ENCODE assay signal across 23 mouse cellular contexts in genomic region chr14:32931709-32932108, GRCm38 (mm10). TPM values are rescaled to one million over a fixed set of nuclear protein-coding genes. Genes with fewer than 3 reads are reported as not detected.
DNase-seq lines count a peak whose midpoint lies in the region; ATAC-seq and TF ChIP-seq lines count a peak whose summit lies in the region.
"Had no signal": no experiment of that assay in that cellular context is flagged by ENCODE, and none has a peak within 500 bp of the region (broad histone marks: within the 10 kb centered on the region; RNA-seq: fewer than 3 reads in every experiment).

No protein-coding gene starts in this region.

- peak; percentile 91 for DNase-seq in heart, adult 11 months
- peak; percentile 28 for DNase-seq in liver, adult 2 months (ENCODE audit: extremely low read depth, low read depth, low spot score)
- no peak for DNase-seq in liver, embryonic 11.5 days (ENCODE audit: low spot score)
- DNase-seq in CH12.LX (ENCODE audit: extremely low read depth) = peak; percentile 6
- DNase-seq in cerebellum, adult 11-12 months = no peak
- no peak for DNase-seq in cerebellum, adult 9-11 months
- DNase-seq: adrenal gland, adult 2 months; cerebellum, adult 11 months; gastrocnemius, postnatal 25 days; heart, postnatal 36 days; kidney, postnatal 10 days; liver, embryonic 13.5 days had no signal

- H3K4me2 ChIP-seq in heart, embryonic 11.5 days = no peak overlapping the region
- no peak overlapping the region for H3K4me2 ChIP-seq in liver, embryonic 11.5 days
- H3K4me2 ChIP-seq in CH12.LX (ENCODE audit: insufficient read depth, low read depth, poor library complexity, severe bottlenecking) = peak overlapping the region; percentile 32; the same call in 1 of the 2 replicates
- H3K4me2 ChIP-seq: forebrain, embryonic 13.5 days; heart, embryonic 13.5 days; hindbrain, embryonic 15.5 days; liver, embryonic 13.5 days; lung, embryonic 15.5 days; midbrain, embryonic 15.5 days; stomach, embryonic 15.5 days had no signal

- no peak overlapping the region for H3K9ac ChIP-seq in heart, embryonic 11.5 days (ENCODE audit: low read depth, low read length)
- no peak overlapping the region for H3K9ac ChIP-seq in liver, adult 2 months (ENCODE audit: low read depth, low read length)
- H3K9ac ChIP-seq in liver, embryonic 11.5 days (ENCODE audit: low read depth, low read length) = no peak overlapping the region
- H3K9ac ChIP-seq in CH12.LX (ENCODE audit: insufficient read depth, low read depth) = no peak overlapping the region
- H3K9ac ChIP-seq: forebrain, embryonic 13.5 days; heart, embryonic 13.5 days; hindbrain, embryonic 15.5 days; liver, embryonic 13.5 days; lung, embryonic 15.5 days; midbrain, embryonic 15.5 days; stomach, embryonic 15.5 days had no signal

- H3K79me2 ChIP-seq in liver, adult 2 months (ENCODE audit: control insufficient read depth, insufficient read depth, low read length) = no peaks in the 10 kb centered on the region
- H3K79me2 ChIP-seq in CH12.LX (replicated peaks; ENCODE audit: control insufficient read depth, extremely low read depth, insufficient read depth, poor library complexity, severe bottlenecking) = no peaks in the 10 kb centered on the region

- H3K27ac ChIP-seq in heart, embryonic 11.5 days (ENCODE audit: low read depth, low read length) = no peak overlapping the region
- no peak overlapping the region for H3K27ac ChIP-seq in liver, adult 2 months (replicated peaks; ENCODE audit: insufficient read depth, low read depth, low read length)
- H3K27ac ChIP-seq in liver, embryonic 11.5 days (ENCODE audit: low read depth, low read length) = no peak overlapping the region
- no peak overlapping the region for H3K27ac ChIP-seq in CH12.LX (ENCODE audit: insufficient read depth, low read depth)
- H3K27ac ChIP-seq: forebrain, embryonic 13.5 days; heart, embryonic 13.5 days; hindbrain, embryonic 15.5 days; limb, embryonic 10.5 days; liver, embryonic 13.5 days; lung, embryonic 15.5 days; midbrain, embryonic 15.5 days; stomach, embryonic 15.5 days had no signal

- WGBS in heart, embryonic 11.5 days (ENCODE audit: insufficient replicate concordance) = 82% methylated on average over 10 of the region's 10 CpGs
- 88% methylated on average over 10 of the region's 10 CpGs for WGBS in liver, adult 2 months
- WGBS in liver, embryonic 11.5 days = 57% methylated on average over 10 of the region's 10 CpGs

- H3K36me3 ChIP-seq in heart, embryonic 11.5 days (ENCODE audit: control insufficient read depth, insufficient read depth, low read length) = no peaks in the 10 kb centered on the region
- H3K36me3 ChIP-seq in liver, adult 2 months (ENCODE audit: control insufficient read depth, insufficient read depth, low read length) = no peaks in the 10 kb centered on the region
- no peaks in the 10 kb centered on the region for H3K36me3 ChIP-seq in liver, embryonic 11.5 days (ENCODE audit: control insufficient read depth, insufficient read depth, low read length)
- H3K36me3 ChIP-seq in CH12.LX (replicated peaks in 1 of 2; ENCODE audit: control insufficient read depth in 1 of 2, insufficient read depth in 1 of 2, low read length in 1 of 2) = no peaks in the 10 kb centered on the region
- H3K36me3 ChIP-seq: heart, embryonic 13.5 days; hindbrain, embryonic 15.5 days; limb, embryonic 10.5 days; liver, embryonic 13.5 days; midbrain, embryonic 15.5 days; stomach, embryonic 15.5 days had no signal

- H3K27me3 ChIP-seq in heart, embryonic 11.5 days (ENCODE audit: control insufficient read depth, insufficient read depth, low read length) = no peaks in the 10 kb centered on the region
- no peaks in the 10 kb centered on the region for H3K27me3 ChIP-seq in liver, adult 2 months (ENCODE audit: control insufficient read depth, insufficient read depth, low read length)
- H3K27me3 ChIP-seq in liver, embryonic 11.5 days (replicated peaks; ENCODE audit: control insufficient read depth, insufficient read depth, low read length) = no peaks in the 10 kb centered on the region
- peaks cover 4% of the 10 kb centered on the region for H3K27me3 ChIP-seq in CH12.LX (replicated peaks)
- H3K27me3 ChIP-seq: forebrain, embryonic 13.5 days; heart, embryonic 13.5 days; hindbrain, embryonic 15.5 days; liver, embryonic 13.5 days; lung, embryonic 15.5 days; midbrain, embryonic 15.5 days; stomach, embryonic 15.5 days had no signal

- no peaks in the 10 kb centered on the region for H3K9me3 ChIP-seq in heart, embryonic 11.5 days (replicated peaks; ENCODE audit: control insufficient read depth, low read length)
- H3K9me3 ChIP-seq in liver, embryonic 11.5 days (ENCODE audit: control insufficient read depth, low read length) = no peaks in the 10 kb centered on the region
- no peaks in the 10 kb centered on the region for H3K9me3 ChIP-seq in CH12.LX (replicated peaks; ENCODE audit: low read length)
- H3K9me3 ChIP-seq: forebrain, embryonic 13.5 days; heart, embryonic 13.5 days; hindbrain, embryonic 15.5 days; limb, embryonic 10.5 days; liver, embryonic 13.5 days; lung, embryonic 15.5 days; midbrain, embryonic 15.5 days; stomach, embryonic 15.5 days had no signal

- H3K4me3 ChIP-seq in heart, embryonic 11.5 days (ENCODE audit: low read depth, low read length) = no peak overlapping the region
- no peak overlapping the region for H3K4me3 ChIP-seq in liver, adult 2 months (ENCODE audit: insufficient read depth, low read depth, low read length)
- no peak overlapping the region for H3K4me3 ChIP-seq in liver, embryonic 11.5 days (ENCODE audit: low read depth, low read length)
- H3K4me3 ChIP-seq in CH12.LX (replicated peaks in 1 of 3; ENCODE audit: low read depth in 2 of 3, low read length in 2 of 3, poor library complexity in 1 of 3) = no peak overlapping the region
- H3K4me3 ChIP-seq: forebrain, embryonic 13.5 days; heart, embryonic 13.5 days; hindbrain, embryonic 15.5 days; limb, embryonic 10.5 days; liver, embryonic 13.5 days; lung, embryonic 15.5 days; midbrain, embryonic 15.5 days; stomach, embryonic 15.5 days had no signal

- TF ChIP-seq EP300 in CH12.LX (IDR thresholded peaks at IDR 0.05; ENCODE audit: low read length) = no peak

- in situ Hi-C loops in CH12.LX (cut with MboI; ENCODE audit: low pct_ligation_motif_present, low pct_unique_long_range_greater_than_20kb, low sequenced_read_pairs) = loop anchor here (25.0 kb wide), 2 partner anchors 169 to 319 kb away; no protein-coding TSS in a partner anchor

- TF ChIP-seq POLR2A in liver, adult 2 months (IDR thresholded peaks at IDR 0.05; ENCODE audit: extremely low read depth, insufficient read depth, low read length) = no peak
- TF ChIP-seq POLR2A in CH12.LX (IDR thresholded peaks at IDR 0.05; ENCODE audit: low read depth, low read length) = no peak

- H3K4me1 ChIP-seq in heart, embryonic 11.5 days (ENCODE audit: control insufficient read depth, insufficient read depth, low read length) = no peaks in the 10 kb centered on the region
- H3K4me1 ChIP-seq in liver, adult 2 months (ENCODE audit: control insufficient read depth, insufficient read depth, low read length) = no peaks in the 10 kb centered on the region
- H3K4me1 ChIP-seq in liver, embryonic 11.5 days (replicated peaks; ENCODE audit: control insufficient read depth, insufficient read depth, low read length) = no peaks in the 10 kb centered on the region
- peaks cover 0 to 15% of the 10 kb centered on the region in 2 experiments; a peak in 3 of 4 replicates for H3K4me1 ChIP-seq in CH12.LX (ENCODE audit: control insufficient read depth in 1 of 2, insufficient read depth in 2 of 2)
- H3K4me1 ChIP-seq: forebrain, embryonic 13.5 days; heart, embryonic 13.5 days; hindbrain, embryonic 15.5 days; limb, embryonic 10.5 days; liver, embryonic 13.5 days; lung, embryonic 15.5 days; midbrain, embryonic 15.5 days; stomach, embryonic 15.5 days had no signal

- TF ChIP-seq RAD21 in CH12.LX (IDR thresholded peaks at IDR 0.05; ENCODE audit: low read depth, low read length) = no peak

- ATAC-seq in heart, embryonic 11.5 days (replicated peaks; ENCODE audit: insufficient number of reproducible peaks, low FRiP score, low TSS enrichment) = no peak
- no peak for ATAC-seq in liver, embryonic 11.5 days (replicated peaks; ENCODE audit: low FRiP score)
- ATAC-seq in granulocyte monocyte progenitor cell, adult 5-6 weeks (replicated peaks; ENCODE audit: poor library complexity, severe bottlenecking) = peak; percentile 88
- ATAC-seq: forebrain, embryonic 13.5 days; intestine, postnatal 0 days; midbrain, embryonic 15.5 days had no signal

- dilution Hi-C loops in CH12.LX (cut with MboI; ENCODE audit: extremely low pct_ligation_motif_present, extremely low pct_unique_long_range_greater_than_20kb, low sequenced_read_pairs) = no loop called here

- TF ChIP-seq CTCF in liver, adult 2 months (IDR thresholded peaks at IDR 0.05; ENCODE audit: low read depth, low read length) = no peak
- TF ChIP-seq CTCF in CH12.LX (conservative IDR thresholded peaks at IDR 0.05 in 1 of 2, IDR thresholded peaks at IDR 0.05 in 1 of 2; ENCODE audit: low read depth in 2 of 2, low read length in 2 of 2) = no peak

TF ChIP-seq in CH12.LX, 34 proteins besides CTCF, POLR2A, EP300 and RAD21 (continues in another document):
- TF ChIP-seq RCOR1 (conservative IDR thresholded peaks at IDR 0.05; ENCODE audit: low read depth, low read length) (no peak), ELF1 (IDR thresholded peaks at IDR 0.05; ENCODE audit: low read depth, low read length) (no peak), MXI1 (IDR thresholded peaks at IDR 0.05; ENCODE audit: low read depth, low read length) (no peak), ZKSCAN1 (IDR thresholded peaks at IDR 0.05; ENCODE audit: borderline replicate concordance, low read depth, low read length) (no peak), E2F4 (IDR thresholded peaks at IDR 0.05; ENCODE audit: insufficient replicate concordance, low read depth, low read length) (no peak), KAT2A (IDR thresholded peaks at IDR 0.05; ENCODE audit: insufficient replicate concordance, low read length) (no peak), JUN (IDR thresholded peaks at IDR 0.05; ENCODE audit: insufficient read depth, low read depth, low read length) (no peak), MAZ (IDR thresholded peaks at IDR 0.05; ENCODE audit: low read depth, low read length) (no peak), MAX (IDR thresholded peaks at IDR 0.05; ENCODE audit: low read length) (no peak), USF2 (conservative IDR thresholded peaks at IDR 0.05; ENCODE audit: low read depth, low read length) (no peak), USF1 (IDR thresholded peaks at IDR 0.05; ENCODE audit: low read depth, low read length) (no peak)

RNA-seq across cellular contexts. Expression of gene Lrrc18, which starts 59.5 kb away (rescaled TPM):
- polyA plus RNA-seq in heart, embryonic 11.5 days (2014; fragmentation: Nextera tagmentation; extraction: Ambion mirVana) = 0.39 and 0.45 TPM in 2 replicates
- 0.20 and 0.28 TPM in 2 replicates for total RNA-seq in liver, adult 2 months (2014; rRNA removed)
- 0.07 and 0.14 TPM in 2 replicates for polyA plus RNA-seq in liver, adult 2 months (2012; rRNA removed)
- 0.14 and 0.75 TPM in 2 replicates for polyA plus RNA-seq in liver, embryonic 11.5 days (2014; fragmentation: Nextera tagmentation; extraction: Ambion mirVana)
- 0.08 TPM in 2 replicates for total RNA-seq in CH12.LX (2012; rRNA removed)
- total RNA-seq in CH12.LX (2014; rRNA removed) = not detected in 2 replicates
- 0.76 TPM in 1 of 2 replicates, not detected in the other for polyA plus RNA-seq in CH12.LX (2012; ENCODE audit: insufficient read length, low read depth)
- not detected in 2 replicates for total RNA-seq in granulocyte monocyte progenitor cell, adult 5-6 weeks (2014; fragmentation: Nextera tagmentation)
- 0.05 and 0.13 TPM in 2 replicates for total RNA-seq in granulocyte monocyte progenitor cell, adult 5-6 weeks (2017)
- total RNA-seq: megakaryocyte-erythroid progenitor cell, adult 5-6 weeks had no signal

Comparison
In these comparisons a context has a peak if more than half of its experiments do, and no peak if none do; other contexts are left out.
1. DNase-seq: peak in heart, adult 11 months (single experiment), liver, adult 2 months (single experiment) and CH12.LX (single experiment); none in liver, embryonic 11.5 days (single experiment), cerebellum, adult 11-12 months (single experiment) and cerebellum, adult 9-11 months (single experiment).